Mouse (Mus musculus) brain, adult 2 months (tissue): ENCODE measurements around the gene E2f6.

Source experiments
- DNase-seq: peaks from one replicate; pipeline ENCODE4 v3.0.0; 2011; ENCODE audit warnings: low read depth, low spot score

Gene E2f6

GRCm38 (mm10) chr12:16800259-16800958, 10.4 kb upstream of the E2f6 start, which contains the start of gene Greb1:
TSS of gene Greb1 (minus strand) at chr12:16800886.
- DNase-seq, result peak; percentile 26

GRCm38 (mm10) chr12:16800959-16801315, 9.8 kb upstream of the E2f6 start:
- no peak for DNase-seq

DNA sequence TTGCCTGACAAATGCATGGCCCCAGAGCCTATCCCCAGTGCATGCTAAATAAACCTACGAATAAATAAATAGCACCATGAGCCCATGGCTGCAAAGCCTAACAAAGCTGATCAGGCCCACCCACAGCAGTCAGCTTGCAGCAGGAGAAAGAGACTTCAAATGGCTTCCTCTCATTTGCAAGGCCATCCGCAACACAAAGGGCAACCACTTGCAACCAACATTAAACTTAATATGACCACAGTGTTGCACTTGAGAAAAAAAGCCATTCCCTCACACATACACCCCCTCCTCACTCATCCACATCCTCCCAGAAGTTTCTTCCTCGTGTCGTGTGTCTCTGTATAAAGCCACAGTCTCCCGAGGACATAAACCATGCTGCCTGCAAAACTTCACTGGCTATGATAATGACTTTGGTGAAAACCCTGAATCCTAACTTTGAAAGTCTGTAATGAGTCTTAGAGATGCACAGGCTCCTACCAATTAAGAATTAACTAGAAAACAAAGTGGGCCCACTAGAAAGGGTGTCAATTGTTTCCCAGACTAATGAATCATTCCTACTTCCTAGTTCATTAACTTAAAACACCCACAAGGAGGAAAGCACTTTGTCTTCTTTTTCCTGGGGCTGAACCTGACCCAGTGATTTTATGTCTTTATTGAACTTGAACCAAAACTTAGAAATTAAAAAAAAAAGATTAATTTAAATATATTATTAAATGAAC, 7.4 kb upstream of the E2f6 start:
- DNase-seq, result no peak

- no peak for DNase-seq
These were observed 6.8 kb upstream of the E2f6 start for GRCm38 (mm10) chr12:16803956-16804430.

GRCm38 (mm10) chr12:16805511-16805910, 5.3 kb upstream of the E2f6 start:
- DNase-seq, result peak; percentile 94

GRCm38 (mm10) chr12:16808045-16808444, 2.7 kb upstream of the E2f6 start:
- DNase-seq, result peak; percentile 74

DNA sequence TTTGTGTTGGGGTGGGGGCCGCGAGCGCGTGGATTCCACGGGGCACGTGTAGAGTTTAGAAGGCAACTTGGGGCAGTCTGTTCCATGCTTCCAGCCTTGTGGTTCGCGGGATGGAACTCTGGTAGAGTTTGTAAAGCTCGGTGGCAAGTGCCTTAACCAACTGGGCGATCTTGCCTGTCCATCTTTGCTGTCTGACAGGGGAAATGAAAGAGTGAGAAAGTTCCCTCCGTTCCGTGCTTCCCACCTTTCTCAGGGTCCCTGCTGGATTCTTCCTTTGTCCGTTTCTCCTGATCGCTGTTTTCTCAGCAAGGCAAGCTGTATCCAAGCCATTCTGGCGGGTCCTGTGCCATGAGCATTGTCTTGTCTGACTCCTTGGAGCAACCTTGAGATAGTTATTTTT, 714 bp downstream of the E2f6 start:
- DNase-seq, result no peak

DNA sequence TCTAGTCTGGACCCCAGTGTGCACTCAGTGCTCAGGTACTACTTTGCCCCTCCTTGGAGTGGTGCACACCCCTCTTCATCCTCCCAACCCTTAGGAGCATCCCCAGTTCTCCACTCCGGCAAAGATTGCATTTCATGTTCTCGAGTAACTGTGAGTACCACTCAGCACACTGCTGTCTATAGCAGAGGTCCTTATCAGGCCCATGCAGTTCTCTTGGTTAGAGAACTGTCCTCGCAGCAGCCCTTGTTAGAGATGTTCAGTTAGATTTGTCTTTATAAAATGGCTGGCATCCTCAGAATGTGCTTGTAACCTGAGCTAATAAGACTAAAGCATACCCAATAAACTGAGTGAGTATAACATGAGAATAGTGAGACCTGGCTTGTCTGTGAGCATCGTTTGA, 6.4 kb downstream of the E2f6 start:
- DNase-seq, result no peak

DNA sequence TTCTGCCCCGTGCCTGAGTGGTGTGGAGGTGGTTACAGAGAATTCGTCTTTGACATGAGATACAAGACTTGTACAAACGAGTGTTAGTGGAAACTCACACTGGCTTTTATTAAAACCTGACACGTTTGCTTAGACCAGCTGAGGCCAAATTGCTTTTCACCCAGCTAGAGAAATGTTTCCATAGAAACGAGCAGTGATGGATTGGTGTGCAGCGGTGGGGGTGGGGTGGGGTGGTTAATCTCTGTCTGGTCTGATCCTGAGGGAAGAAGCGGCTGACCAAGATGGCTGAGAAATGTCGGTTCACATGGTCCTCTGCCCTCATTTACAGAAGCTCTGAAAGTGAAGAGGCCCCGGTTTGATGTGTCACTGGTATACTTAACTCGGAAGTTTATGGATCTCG, 7.8 kb downstream of the E2f6 start:
- no peak for DNase-seq

DNA sequence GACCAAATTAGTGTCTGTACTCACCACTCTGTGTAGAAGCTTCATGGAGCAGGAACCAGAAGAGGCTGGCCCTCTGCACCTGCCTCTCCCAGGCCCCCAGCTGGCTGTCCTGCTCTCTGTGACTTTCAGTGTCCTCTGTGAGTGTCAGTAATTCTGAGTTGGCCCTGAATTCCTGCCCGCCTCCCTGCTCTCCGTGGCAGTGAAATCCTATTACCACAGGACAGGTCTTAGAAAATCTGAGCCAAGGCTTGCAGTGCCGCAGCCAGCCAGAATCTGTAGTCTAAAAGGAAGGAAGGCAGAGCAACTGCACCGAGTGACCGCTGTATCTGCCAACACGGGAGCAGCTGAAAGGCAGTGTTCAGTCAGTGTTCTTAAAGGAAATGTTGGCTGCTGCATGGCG, 10.0 kb downstream of the E2f6 start:
- peak; percentile 55 for DNase-seq

GRCm38 (mm10) chr12:16822181-16822734, 11.5 kb downstream of the E2f6 start:
- no peak for DNase-seq

DNA sequence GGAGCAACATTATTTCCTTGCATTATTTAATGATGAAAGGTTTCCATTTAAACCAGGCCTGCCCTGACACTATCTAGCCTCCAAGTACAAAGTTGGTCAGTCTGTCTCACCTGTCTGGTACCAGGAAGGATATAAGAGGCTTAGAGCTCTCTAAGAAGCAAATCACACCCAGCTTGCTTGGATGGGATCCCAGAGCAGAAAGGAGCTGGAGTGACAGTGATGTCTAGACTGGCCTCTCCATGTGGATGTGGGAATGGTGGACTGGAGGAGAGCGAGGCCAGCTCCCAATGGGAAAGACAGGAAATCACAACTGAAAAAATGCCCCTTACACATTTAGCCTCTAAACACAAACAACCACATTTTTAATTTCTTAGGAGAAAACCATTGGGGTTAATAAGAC, 12.9 kb downstream of the E2f6 start:
- no peak for DNase-seq

GRCm38 (mm10) chr12:16828505-16828904, 17.7 kb downstream of the E2f6 start:
- DNase-seq, result peak; percentile 63

GRCm38 (mm10) chr12:16829785-16830184, 19.0 kb downstream of the E2f6 start:
- peak; percentile 55 for DNase-seq

DNA sequence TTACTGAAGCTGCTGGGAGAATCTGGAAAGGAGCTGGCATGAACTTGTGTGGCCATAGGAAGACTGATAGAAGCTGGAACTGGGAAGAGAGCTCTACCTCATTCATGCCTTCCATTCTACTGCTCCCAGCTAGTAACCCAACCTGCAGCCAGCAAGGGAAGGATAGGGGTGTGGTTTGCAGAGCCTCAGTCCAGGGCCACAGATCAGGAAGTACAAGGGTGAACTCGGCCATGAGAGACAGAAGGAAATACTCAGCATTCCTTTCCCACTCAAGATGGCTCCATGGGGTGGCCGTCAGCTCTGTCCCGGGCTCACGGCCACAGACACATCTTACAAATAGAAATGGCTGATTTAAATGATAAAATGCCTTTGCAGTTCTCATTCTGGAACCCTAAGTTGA, 20.3 kb downstream of the E2f6 start:
- DNase-seq, result no peak

- DNase-seq, result no peak
These were observed 23.9 kb downstream of the E2f6 start for GRCm38 (mm10) chr12:16834701-16835100.

GRCm38 (mm10) chr12:16836188-16836587, 25.4 kb downstream of the E2f6 start:
- peak; percentile 98 for DNase-seq

- peak; percentile 36 for DNase-seq
These were observed 27.0 kb downstream of the E2f6 start for GRCm38 (mm10) chr12:16837766-16838165.

DNA sequence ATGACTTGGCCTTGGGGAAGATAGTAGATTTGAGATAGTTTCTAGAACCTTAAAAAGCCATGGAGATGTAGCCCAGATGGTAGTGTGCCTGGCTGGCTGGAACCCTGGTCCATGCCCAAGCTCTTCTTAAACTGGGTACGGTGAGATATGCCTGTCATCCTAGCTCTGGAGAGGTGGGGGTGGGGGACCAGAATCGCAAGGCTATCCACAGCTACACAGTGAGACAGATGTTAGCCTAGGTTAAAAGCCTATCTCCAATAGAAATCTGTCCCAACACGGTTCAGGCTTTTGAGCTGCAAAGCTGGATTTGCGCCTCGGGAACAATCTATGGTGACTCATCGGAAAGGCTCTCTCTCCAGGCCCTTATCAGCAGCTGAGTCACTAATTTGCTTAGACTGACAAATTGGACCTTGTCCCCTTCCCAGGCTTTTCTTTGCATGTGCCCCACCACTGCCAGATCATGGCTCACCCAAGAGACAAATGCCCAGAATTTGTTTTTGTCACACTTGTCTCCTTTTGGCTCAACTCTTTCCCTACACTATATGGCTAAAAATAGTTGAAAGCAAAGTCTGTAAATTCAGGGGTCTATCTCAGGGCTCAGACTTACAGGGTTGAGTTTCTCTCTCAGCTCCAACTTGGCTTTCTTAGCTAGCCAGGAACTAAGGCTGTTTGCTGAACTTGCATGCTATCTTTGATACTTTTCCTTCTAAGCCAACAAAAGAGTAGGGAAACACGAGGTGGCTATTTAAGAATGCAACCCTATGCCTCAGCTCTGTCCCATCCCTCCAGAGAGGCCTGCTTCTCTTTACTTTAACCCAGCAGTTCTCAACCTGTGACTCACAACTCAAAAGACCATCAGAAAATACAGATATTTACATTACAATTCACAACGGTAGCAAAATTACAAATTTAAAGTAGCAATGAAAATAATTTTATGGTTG, 30.3 kb downstream of the E2f6 start:
- DNase-seq, result peak; percentile 77

DNA sequence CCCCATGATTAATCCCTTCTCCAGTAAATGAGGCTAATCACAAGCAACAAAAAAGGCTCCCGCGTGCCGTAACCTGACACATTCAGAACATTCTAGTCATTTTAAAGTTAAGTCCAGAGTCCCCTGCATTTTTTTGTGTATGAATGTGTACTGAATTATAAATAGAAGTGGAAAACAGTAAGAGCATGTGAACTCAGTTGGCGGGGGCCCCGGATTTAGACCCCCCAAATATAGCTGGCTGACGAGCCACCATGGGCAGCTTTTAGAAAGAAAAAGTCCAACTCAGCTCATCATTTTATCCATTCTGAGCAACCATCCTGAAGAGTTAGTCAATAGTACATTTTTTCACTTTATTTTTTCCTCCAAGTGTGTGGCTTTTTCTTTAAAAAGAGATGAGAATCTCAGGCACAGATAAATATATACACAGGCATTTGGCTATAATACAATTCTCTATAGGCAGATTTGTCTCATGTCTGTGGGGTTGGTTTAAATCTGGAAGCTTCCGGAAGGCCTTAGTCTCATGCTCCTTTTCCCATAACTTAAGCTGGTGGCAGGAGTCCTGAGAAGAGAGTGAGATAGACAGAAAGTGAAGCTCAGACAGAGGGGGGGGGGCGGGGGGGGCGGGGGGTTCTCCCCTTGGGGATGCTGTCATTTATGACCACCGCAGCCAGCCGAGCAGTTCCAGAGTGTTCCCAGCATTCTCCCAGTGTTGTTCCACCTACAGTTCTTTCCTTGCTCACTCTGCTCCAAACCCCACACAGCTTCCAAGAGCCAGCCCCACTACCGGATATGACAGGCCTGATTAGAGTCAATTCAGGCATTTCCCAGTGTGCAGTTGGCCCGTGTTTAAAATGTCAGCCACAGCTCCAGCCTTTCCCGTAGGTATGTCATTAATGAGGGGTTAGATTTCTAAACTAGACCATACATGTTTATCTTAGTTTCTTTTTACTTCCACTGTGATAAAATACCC, 34.1 kb downstream of the E2f6 start:
- peak; percentile 85 for DNase-seq
